Mouse (Mus musculus) hematopoietic stem cell, adult 5-6 weeks (primary cell): Measurements from ENCODE around the gene Olfr282. TPM values are rescaled to one million over a fixed set of nuclear protein-coding genes. Genes with fewer than 3 reads are reported as not detected.
A peak's percentile ranks its signal among the peaks of the same experiment; 100 is the strongest.

Source experiments
- ATAC-seq, 2 experiments: fragments of 125-278 bp in 1 of 2; replicated peaks in 1 of 2; 2 replicates each; pipeline ENCODE4 v1.8.0; 2016 to 2017; ENCODE audit warnings: inconsistent platforms in 2 of 2, mild to moderate bottlenecking in 2 of 2, moderate number of reproducible peaks in 2 of 2, low read depth in 1 of 2, moderate TSS enrichment in 1 of 2; ENCODE audit not compliant: low FRiP score in 2 of 2, poor library complexity in 2 of 2, severe bottlenecking in 2 of 2, insufficient read depth in 1 of 2, low TSS enrichment in 1 of 2
- total RNA-seq: library from RNA; stranded (forward); fragments of 172-1452, 232-1000 nt; gene quantifications from 2 replicates; pipeline ENCODE4 v1.2.3, GENCODE M21; 2017

The Olfr282 gene
- total RNA-seq, 1 experiment from 2014 or later = not detected

- no peak for ATAC-seq
These were observed 17.5 kb downstream of the Olfr282 start for GRCm38 (mm10) chr15:98448521-98448920.

GRCm38 (mm10) chr15:98452288-98452687, 21.3 kb downstream of the Olfr282 start, which contains the start of gene Olfr281:
TSS of gene Olfr281 (plus strand) at chr15:98452588.
- no peak for ATAC-seq

GRCm38 (mm10) chr15:98469596-98469995, 38.6 kb downstream of the Olfr282 start, which contains the start of gene OR5BS1P:
TSS of gene OR5BS1P (plus strand) at chr15:98469896.
- no peak for ATAC-seq

- no peak for ATAC-seq
These were observed 40.5 kb downstream of the Olfr282 start for GRCm38 (mm10) chr15:98471539-98471938.

- no peak for ATAC-seq
These were observed 43.9 kb downstream of the Olfr282 start for GRCm38 (mm10) chr15:98474958-98475357.

- ATAC-seq = no peak; a peak in 2 of 4 replicates
These were observed 44.4 kb downstream of the Olfr282 start for GRCm38 (mm10) chr15:98475382-98475781.

- no peak for ATAC-seq
These were observed 45.3 kb downstream of the Olfr282 start for GRCm38 (mm10) chr15:98476281-98476680.

GRCm38 (mm10) chr15:98479568-98480102, 48.6 kb downstream of the Olfr282 start:
- ATAC-seq = no peak

- ATAC-seq = no peak
These were observed 51.7 kb downstream of the Olfr282 start, which contains the start of gene Lalba for GRCm38 (mm10) chr15:98482701-98483100. TSS of gene Lalba (minus strand) at chr15:98482721.

- peak; percentile 27 to 66 for ATAC-seq
These were observed 53.2 kb downstream of the Olfr282 start for GRCm38 (mm10) chr15:98483907-98484886.

- no peak for ATAC-seq
These were observed 55.5 kb downstream of the Olfr282 start for GRCm38 (mm10) chr15:98486433-98487021.

Other genes with a start within 250 kb of the Olfr282 start
- not detected in 2 replicates for gene Olfr288, start 235.7 kb upstream of the Olfr282 start, total RNA-seq
- not detected in 2 replicates for gene Gm44579, start 210.2 kb upstream of the Olfr282 start, total RNA-seq
- gene Olfr287, start 210.2 kb upstream of the Olfr282 start, total RNA-seq = not detected in 2 replicates
- gene Olfr286, start 196.8 kb upstream of the Olfr282 start, total RNA-seq = not detected in 2 replicates
- not detected in 2 replicates for gene H1fnt, start 173.9 kb upstream of the Olfr282 start, total RNA-seq
- gene Zfp641, start 135.1 kb upstream of the Olfr282 start, total RNA-seq = not detected in 2 replicates
- not detected in 2 replicates for gene Olfr285, start 113.9 kb upstream of the Olfr282 start, total RNA-seq
- not detected in 2 replicates for gene Olfr284, start 90.2 kb upstream of the Olfr282 start, total RNA-seq
- not detected in 2 replicates for gene Olfr283, start 50.3 kb upstream of the Olfr282 start, total RNA-seq
- not detected in 2 replicates for gene Olfr281, start 21.4 kb downstream of the Olfr282 start, total RNA-seq
- gene OR5BS1P, start 38.7 kb downstream of the Olfr282 start, total RNA-seq = not detected in 2 replicates
- gene Lalba, start 51.5 kb downstream of the Olfr282 start, total RNA-seq = not detected in 2 replicates
- not detected in 2 replicates for gene Olfr279, start 61.2 kb downstream of the Olfr282 start, total RNA-seq
- gene Kansl2, start 103.0 kb downstream of the Olfr282 start, total RNA-seq = 55.2 and 57.8 TPM in 2 replicates
- gene Ccnt1, start 139.7 kb downstream of the Olfr282 start, total RNA-seq = 109 and 125 TPM in 2 replicates
- not detected in 2 replicates for gene 4930415O20Rik, start 139.8 kb downstream of the Olfr282 start, total RNA-seq
- 14.1 and 17.3 TPM in 2 replicates for gene Adcy6, start 178.9 kb downstream of the Olfr282 start, total RNA-seq
- gene Cacnb3, start 199.6 kb downstream of the Olfr282 start, total RNA-seq = not detected in 2 replicates
- gene Ddx23, start 231.7 kb downstream of the Olfr282 start, total RNA-seq = 93.8 and 108 TPM in 2 replicates
- 0.79 and 1.1 TPM in 2 replicates for gene Rnd1, start 246.2 kb downstream of the Olfr282 start, total RNA-seq